Mouse (Mus musculus) heart, postnatal 14 days (tissue): ENCODE measurements around the gene Prkci. TPM values are rescaled to one million over a fixed set of nuclear protein-coding genes. Genes with fewer than 3 reads are reported as not detected.

ENCODE experiments used
- DNase-seq, 2 experiments: peaks; one replicate each; pipeline ENCODE4 v3.0.0; 2021 to 2022
- intact Hi-C: fragments of 180-260 bp; cut with DNase I; formaldehyde crosslinking; loops from one replicate; pipeline ENCODE4 v1.15.1; 2025
- total RNA-seq, 2 experiments: library from RNA; stranded (reverse); gene quantifications; 2 replicates each; pipeline ENCODE4 v1.2.3; 2021

Prkci gene
- total RNA-seq, 2 experiments from 2014 or later = 17.6 to 18.0 TPM

- intact Hi-C loops = loop anchor here (5.0 kb wide), 1 partner anchor 145 kb away; no protein-coding TSS in a partner anchor
- no peak for DNase-seq
These were observed 3.4 kb upstream of the Prkci start for GRCm38 (mm10) chr3:30992161-30992560.

- DNase-seq = no peak
- intact Hi-C loops = loop anchor here (5.0 kb wide), 1 partner anchor 144 kb away; no protein-coding TSS in a partner anchor
These were observed 2.4 kb upstream of the Prkci start for GRCm38 (mm10) chr3:30993066-30993573.

DNA sequence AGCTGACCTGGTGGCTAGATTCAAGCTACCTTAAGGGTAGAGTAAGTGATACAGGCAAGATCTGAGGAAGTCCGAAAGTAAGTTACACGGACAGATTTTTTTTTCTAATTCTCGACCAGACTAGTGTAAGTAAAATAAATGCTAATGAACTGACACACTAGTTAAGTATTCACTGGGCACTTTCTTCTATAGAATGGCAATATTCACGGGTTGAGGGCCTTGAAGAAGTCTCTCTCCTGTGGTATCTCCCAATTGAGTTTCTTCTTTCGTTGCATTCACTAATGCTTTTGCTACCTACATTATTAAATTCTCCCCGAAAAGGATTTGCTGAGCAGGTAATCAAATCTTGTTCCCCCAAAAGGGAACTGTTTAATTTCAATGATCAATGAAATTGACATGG lies 688 bp upstream of the Prkci start:
- intact Hi-C loops = loop anchor here (5.0 kb wide), 2 partner anchors 62 to 142 kb away; no protein-coding TSS in a partner anchor
- DNase-seq = no peak

DNA sequence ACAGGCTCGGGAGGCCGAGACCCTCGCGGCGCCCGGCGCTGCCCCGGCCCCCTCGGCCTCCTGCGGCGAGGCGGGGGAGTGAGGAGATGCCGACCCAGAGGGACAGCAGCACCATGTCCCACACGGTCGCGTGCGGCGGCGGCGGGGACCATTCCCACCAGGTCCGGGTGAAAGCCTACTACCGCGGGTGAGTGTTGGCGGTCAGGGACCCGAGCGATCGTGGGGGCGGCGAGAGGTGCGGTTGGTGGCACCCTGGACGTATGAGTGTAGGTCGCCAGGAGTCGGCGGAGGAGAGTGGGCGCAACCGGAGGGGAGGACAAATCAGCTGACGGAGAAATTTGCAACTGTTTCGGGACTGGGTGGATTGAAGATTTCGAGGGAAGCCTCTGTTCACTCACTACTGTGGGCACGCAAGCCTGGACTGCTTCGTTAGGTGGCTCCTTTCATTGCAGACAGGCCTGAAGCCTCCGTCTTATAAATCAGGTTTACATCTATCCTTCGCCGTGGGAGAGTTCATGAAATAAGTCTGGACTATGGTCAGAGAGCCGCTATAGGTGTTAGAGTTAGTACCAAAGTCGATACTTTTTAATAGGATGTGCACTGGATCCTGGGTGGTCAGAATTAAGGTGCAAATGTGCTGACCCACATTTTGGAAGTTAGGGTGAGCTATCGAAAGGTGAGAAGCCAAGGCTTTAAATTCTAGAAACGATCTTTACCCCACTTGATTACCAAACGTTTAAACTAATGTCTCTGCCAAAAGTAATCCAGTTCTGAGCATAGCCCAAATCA lies 546 bp downstream of the Prkci start:
- no peak for DNase-seq
- intact Hi-C loops = loop anchor here (5.0 kb wide), 1 partner anchor 61 kb away; no protein-coding TSS in a partner anchor

DNA sequence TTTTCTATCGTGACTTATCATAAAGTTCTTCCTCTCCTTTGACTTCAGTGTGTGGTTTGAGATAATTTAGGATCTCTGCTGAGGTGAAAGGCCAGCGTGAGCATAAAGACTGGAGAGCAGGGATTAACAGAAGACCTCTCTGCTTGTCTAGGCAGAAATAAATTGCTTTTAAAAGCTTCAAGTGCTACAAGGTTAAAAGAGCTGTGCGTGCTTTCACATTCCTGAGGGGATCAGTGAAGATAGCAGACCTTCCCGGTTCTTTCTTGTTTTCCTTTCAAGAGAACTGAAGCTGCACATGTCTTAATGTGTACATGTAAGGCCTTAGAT lies 1.1 kb downstream of the Prkci start:
- intact Hi-C loops = loop anchor here (5.0 kb wide), 1 partner anchor 61 kb away; no protein-coding TSS in a partner anchor
- DNase-seq = no peak

DNA sequence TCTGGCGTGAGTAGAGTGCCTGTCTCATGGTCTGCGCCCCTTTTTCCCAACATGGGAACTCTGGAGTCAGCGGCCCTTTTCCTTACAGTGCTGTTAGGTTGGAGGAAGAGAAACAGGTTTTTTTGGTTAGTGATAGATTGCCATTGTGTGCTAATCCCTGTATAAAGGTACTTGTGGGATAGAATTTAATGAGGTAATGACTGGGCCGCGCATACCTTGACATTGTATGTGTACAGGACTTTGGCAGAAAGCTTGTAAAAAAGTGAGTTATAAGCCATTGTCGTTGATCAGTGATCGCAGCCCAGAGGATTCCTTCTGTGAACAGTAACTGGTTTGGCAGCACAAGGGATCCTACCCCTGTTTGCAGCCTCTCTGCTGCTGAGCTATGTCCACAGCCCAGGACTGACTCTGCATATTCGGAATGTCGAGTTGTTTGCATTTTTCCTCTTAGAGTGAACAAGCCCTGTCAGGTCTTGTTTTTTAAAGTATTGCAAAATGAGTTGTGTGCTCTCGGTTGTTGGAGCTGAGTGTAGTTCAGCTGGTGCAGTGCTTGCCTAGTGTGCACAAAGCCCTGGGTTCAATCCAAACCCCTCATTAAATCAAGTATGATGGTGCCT lies 4.0 kb downstream of the Prkci start:
- DNase-seq = no peak
- intact Hi-C loops = loop anchor here (5.0 kb wide), 1 partner anchor 58 kb away; no protein-coding TSS in a partner anchor

- intact Hi-C loops = no loop called here
- DNase-seq = peak; percentile 32 to 56
These were observed 4.5 kb downstream of the Prkci start for GRCm38 (mm10) chr3:31000018-31000407.

GRCm38 (mm10) chr3:31001048-31001676 lies 5.6 kb downstream of the Prkci start:
- intact Hi-C loops = no loop called here

DNA sequence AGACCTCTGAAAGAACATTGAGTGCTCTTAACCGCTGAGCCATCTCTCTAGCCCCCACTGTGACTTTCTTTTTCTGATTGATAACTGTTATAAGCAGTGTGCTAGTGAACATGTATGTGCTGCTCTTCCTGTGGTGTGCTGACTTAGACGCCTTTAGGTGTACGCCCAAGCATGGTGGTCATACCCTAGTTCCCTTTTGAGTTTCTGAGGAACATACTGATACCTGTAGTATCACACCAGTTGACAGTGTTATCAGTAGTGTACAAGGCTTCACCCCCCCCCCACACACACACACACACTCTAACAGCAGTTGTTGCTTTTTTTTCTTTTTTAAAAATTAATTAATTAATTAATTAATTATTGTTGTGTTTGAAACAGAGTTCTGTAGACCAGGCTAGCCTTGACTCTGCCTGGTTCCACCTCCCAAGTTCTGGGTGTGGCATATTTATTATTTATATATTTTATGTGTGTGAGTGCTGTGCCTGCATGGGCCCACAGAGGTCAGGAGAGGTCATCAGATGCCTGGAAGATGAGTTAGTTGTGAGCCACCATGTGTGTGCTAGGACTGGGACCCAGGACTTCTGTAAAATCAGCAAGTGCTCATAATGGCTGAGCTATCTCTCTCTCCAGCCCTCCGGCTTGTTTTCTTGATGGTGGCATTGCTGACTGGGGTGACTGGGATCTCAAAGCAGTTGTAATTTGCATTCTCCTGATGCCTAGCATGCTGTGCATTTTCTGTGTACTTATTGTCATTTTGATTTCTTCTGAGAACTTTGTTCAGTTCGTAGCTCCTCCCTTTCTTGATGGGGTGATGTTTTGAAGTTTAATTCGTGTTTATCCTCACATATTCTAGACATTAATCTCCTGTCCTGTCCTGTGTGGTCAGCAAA lies 9.0 kb downstream of the Prkci start:
- intact Hi-C loops = no loop called here
- DNase-seq = no peak

More at GRCm38 (mm10) chr3:31001048-31001676, 5.6 kb downstream of the Prkci start:
- DNase-seq = no peak

GRCm38 (mm10) chr3:31014374-31014773 lies 18.8 kb downstream of the Prkci start:
- intact Hi-C loops = no loop called here
- no peak for DNase-seq

- intact Hi-C loops = no loop called here
- DNase-seq = no peak
These were observed 20.3 kb downstream of the Prkci start for GRCm38 (mm10) chr3:31015682-31016443.

- DNase-seq = no peak
- intact Hi-C loops = no loop called here
These were observed 21.1 kb downstream of the Prkci start for GRCm38 (mm10) chr3:31016594-31017196.

DNA sequence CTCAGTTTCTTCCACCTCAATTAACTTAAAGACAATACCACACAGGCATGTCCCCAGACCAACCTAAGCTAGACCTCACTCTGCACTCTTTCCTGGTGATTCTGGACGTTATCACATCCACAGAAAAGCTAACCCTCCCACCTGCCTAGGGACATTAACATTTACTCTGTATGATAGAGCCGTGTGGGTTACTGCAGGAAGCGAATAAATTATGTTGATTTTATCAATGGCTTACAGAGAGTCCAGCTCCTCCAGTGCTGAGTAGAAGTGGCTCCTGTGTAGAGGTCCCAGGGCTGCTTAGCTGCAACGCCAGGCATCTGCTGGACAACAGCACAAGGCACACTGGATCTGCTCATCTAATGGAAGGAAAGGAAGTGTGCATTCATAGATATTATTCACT lies 22.1 kb downstream of the Prkci start:
- intact Hi-C loops = no loop called here
- no peak for DNase-seq

GRCm38 (mm10) chr3:31019287-31019686 lies 23.7 kb downstream of the Prkci start:
- intact Hi-C loops = no loop called here
- no peak for DNase-seq

- intact Hi-C loops = no loop called here
- DNase-seq = no peak
These were observed 24.4 kb downstream of the Prkci start for GRCm38 (mm10) chr3:31019793-31020447.

GRCm38 (mm10) chr3:31020656-31021055 lies 25.1 kb downstream of the Prkci start:
- intact Hi-C loops = no loop called here

DNA sequence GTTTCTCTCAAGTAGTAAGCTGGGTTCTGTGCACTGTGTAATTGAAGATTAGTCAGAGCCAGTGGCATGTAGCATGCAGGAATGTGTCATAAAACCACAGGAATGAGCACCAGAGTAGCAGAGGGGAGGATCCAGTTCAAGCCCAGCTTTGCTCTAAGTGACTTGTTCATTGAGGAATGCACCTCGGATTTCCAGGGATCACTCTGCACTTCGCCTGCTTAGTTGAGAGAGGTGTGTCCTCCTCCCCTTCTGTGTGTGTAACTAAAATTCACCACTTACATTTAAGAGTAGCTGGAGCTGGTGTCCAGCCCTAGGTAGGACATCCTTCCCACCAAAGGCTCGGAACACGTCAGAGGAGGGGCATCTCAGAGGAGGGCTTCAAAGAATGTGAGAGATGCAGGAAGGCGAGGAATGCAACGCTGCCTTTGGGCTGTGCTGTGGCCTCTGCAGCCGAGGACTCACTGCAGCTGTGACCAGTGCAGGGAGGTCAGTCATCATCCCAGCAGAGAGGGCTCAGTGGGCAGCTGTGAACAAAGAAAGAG lies 27.4 kb downstream of the Prkci start:
- peak; percentile 3 to 29 for DNase-seq
- intact Hi-C loops = no loop called here

More at GRCm38 (mm10) chr3:31020656-31021055, 25.1 kb downstream of the Prkci start:
- no peak for DNase-seq

GRCm38 (mm10) chr3:31027718-31028117 lies 32.2 kb downstream of the Prkci start:
- intact Hi-C loops = no loop called here
- no peak for DNase-seq
